Mouse (Mus musculus): Measurements from ENCODE around the gene Btbd6.
A peak's percentile ranks its signal among the peaks of the same experiment; 100 is the strongest.

The Btbd6 gene

GRCm38 (mm10) chr12:113004993-113005392 lies 28.7 kb downstream of the Btbd6 start:
- DNase-seq (ENCODE audit: low read depth, low spot score), result no peak

- DNase-seq (ENCODE audit: low read depth, low spot score), result no peak
Observed at GRCm38 (mm10) chr12:113011702-113012360, 35.5 kb downstream of the Btbd6 start.

- DNase-seq (ENCODE audit: low read depth, low spot score), result no peak
Observed at GRCm38 (mm10) chr12:113012443-113012842, 36.2 kb downstream of the Btbd6 start.

- DNase-seq (ENCODE audit: low read depth, low spot score), result no peak
Observed at GRCm38 (mm10) chr12:113013021-113013491, 36.8 kb downstream of the Btbd6 start.

- DNase-seq (ENCODE audit: low read depth, low spot score), result peak; percentile 92
Observed at GRCm38 (mm10) chr12:113013604-113014558, 37.6 kb downstream of the Btbd6 start, which contains the start of gene Pacs2. Gene Pacs2, plus strand, starts transcription at chr12:113014508.

- no peak for DNase-seq (ENCODE audit: low read depth, low spot score)
Observed at GRCm38 (mm10) chr12:113014561-113015556, 38.6 kb downstream of the Btbd6 start.

- no peak for DNase-seq (ENCODE audit: low read depth, low spot score)
Observed at GRCm38 (mm10) chr12:113015956-113016355, 39.7 kb downstream of the Btbd6 start.

- no peak for DNase-seq (ENCODE audit: low read depth, low spot score)
Observed at GRCm38 (mm10) chr12:113016976-113017375, 40.7 kb downstream of the Btbd6 start.

GRCm38 (mm10) chr12:113017429-113017984 lies 41.2 kb downstream of the Btbd6 start:
- no peak for DNase-seq (ENCODE audit: low read depth, low spot score)

GRCm38 (mm10) chr12:113018763-113019162 lies 42.5 kb downstream of the Btbd6 start:
- no peak for DNase-seq (ENCODE audit: low read depth, low spot score)

- no peak for DNase-seq (ENCODE audit: low read depth, low spot score)
Observed at GRCm38 (mm10) chr12:113021488-113021887, 45.2 kb downstream of the Btbd6 start.

GRCm38 (mm10) chr12:113023082-113023481 lies 46.8 kb downstream of the Btbd6 start:
- no peak for DNase-seq (ENCODE audit: low read depth, low spot score)

GRCm38 (mm10) chr12:113026557-113026956 lies 50.3 kb downstream of the Btbd6 start:
- DNase-seq (ENCODE audit: low read depth, low spot score), result no peak

- DNase-seq (ENCODE audit: low read depth, low spot score), result no peak
Observed at GRCm38 (mm10) chr12:113027495-113027894, 51.2 kb downstream of the Btbd6 start.

- DNase-seq (ENCODE audit: low read depth, low spot score), result no peak
Observed at GRCm38 (mm10) chr12:113028067-113028466, 51.8 kb downstream of the Btbd6 start.

All from c-Kit-negative CD71-positive TER-119-positive erythroid progenitor cells, embryonic 14.5 days (primary cell).